Mouse (Mus musculus): ENCODE results near the gene Anapc2.

The Anapc2 gene

DNA sequence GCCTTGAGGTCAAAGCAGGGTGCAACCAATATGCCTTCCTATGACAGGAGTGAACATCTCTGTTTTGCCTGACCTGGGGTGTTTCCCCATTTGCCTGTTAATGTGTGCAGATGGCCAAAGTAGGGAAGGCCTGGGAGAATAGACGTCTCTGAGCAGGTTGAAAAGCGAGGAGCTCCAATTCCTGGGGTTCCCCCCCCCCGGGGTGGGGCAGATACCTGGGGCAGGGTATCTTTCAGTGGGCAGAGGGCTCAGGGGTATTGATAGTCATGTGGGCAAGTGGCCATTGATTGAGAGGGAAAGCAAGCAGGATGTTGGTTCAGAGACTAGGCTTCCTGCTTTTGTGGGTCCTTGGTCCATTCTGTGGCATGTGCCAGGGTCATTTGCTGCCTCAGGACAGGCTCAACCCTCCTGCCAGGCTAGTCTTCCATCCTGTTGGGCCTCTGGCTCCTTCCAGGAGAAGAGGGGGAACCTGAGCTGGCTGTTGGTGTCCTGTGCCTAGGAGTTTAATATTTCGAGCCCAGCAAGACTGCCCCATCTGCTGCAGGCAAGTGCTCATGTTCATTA lies 4.5 kb upstream of the Anapc2 start:
- DNase-seq (ENCODE audit: low spot score in 2 of 2) = no peak

DNA sequence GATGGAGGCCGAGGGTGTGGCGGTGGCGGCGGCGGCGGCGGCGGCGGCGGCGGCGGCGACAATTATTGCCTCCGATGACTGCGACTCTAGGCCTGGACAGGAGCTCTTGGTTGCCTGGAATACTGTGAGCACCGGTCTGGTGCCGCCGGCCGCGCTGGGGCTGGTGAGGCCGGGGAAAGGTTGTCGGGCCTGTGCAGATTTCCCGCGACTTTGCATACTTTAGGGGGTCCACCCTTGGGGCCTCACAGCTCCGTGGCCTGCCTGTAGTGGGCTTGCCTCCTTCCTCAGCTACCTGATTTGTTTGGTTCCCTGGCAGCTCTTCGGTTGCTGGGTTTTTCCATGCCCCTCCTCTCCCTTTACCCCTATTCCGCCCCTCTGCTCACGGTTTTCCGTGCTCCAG lies 237 bp downstream of the Anapc2 start:
- no peak for DNase-seq (ENCODE audit: low spot score in 2 of 2)

DNA sequence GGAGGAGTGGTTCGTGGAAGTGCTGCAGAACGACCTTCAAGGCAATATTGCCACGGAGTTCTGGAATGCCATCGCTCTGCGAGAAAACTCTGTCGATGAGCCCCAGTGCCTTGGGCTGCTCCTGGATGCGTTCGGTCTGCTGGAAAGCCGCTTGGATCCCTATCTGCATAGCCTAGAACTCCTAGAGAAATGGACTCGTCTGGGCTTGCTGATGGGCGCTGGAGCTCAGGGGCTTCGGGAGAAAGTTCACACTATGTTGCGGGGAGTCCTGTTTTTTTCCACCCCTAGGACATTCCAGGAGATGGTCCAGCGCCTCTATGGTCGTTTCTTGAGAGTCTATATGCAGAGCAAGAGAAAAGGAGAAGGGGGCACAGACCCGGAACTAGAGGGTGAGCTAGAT lies 732 bp downstream of the Anapc2 start:
- DNase-seq (ENCODE audit: low spot score in 2 of 2) = no peak

DNA sequence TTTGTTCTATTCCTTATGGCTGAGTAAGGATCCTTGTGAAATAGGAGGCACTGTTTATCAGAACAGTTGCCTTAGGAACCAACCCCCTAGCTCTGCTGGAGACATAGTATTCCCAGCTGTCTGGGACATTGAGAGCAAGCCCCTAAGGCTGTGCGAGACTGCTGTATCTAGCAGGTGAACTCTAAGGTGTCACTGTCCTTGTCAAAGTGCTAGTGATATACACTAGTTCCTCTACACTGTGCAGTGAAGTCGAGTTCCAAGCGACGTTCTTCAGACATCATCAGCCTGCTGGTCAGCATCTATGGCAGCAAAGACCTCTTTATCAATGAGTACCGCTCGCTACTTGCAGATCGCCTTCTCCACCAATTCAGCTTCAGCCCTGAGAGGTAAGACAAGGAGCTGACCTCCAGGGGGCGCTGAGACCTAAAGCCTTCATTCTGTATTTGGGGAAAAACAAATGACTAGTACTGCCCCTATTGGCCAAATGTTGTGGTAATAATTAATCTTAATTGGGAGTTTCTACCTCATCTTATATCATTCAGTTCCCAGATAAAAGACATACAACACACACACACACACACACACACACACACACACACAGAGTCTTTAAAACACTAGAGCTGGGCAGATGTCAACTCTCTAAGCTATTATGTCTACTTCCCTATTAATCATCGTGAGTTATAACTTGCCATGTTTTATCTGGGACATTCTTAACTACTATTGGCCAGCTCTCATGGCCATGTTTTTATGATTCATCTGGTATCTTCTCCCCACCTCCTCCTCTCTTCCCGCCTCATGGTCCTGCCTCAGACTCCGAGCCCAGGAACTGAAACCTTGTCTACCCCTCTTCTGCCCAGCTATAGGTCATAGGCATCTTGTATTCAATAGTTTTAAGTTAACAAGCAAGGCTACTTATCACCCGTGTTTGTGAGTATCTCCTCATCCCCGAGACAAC lies 6.9 kb downstream of the Anapc2 start:
- peak; percentile 79 for DNase-seq (ENCODE audit: low spot score in 2 of 2)

DNA sequence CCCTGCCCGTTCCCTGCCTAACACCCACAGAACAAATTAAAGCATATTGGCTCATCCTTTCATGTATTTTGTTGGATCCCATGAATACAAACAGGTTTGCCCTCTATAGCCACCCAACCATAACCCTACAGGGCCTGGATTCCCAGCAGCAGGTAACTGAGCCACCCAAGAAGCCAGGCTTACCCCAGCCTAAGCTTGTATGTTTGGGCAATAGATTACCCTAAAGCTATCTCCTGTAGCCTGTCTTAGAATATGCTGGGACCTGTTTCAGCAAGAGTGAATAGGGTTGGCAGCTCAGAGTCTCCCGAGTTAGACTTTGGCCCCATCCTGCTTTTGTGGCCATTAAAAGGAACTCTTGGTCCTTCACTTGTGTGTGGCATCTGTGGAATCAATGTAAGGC lies 13.3 kb downstream of the Anapc2 start:
- no peak for DNase-seq (ENCODE audit: low spot score in 2 of 2)

DNA sequence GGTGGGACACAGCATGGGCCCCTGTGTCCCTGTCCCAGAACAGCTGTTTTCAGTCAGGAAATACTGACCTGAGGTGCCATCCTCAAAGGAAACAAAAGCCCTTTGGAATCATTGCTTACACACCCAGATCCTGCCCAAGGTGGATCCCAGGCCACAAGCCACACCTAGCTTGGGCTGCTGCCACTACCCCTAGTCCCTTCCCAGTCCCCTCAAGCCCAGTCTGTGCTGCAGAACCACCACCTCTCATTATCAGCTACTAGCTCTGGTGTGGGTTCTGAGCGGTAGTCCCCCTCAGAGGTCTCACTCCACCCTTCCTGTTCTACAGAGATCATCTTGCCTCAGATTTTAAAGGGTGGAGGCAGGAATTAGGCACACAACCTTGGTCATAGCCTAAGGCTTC lies 14.0 kb downstream of the Anapc2 start:
- no peak for DNase-seq (ENCODE audit: low spot score in 2 of 2)

DNA sequence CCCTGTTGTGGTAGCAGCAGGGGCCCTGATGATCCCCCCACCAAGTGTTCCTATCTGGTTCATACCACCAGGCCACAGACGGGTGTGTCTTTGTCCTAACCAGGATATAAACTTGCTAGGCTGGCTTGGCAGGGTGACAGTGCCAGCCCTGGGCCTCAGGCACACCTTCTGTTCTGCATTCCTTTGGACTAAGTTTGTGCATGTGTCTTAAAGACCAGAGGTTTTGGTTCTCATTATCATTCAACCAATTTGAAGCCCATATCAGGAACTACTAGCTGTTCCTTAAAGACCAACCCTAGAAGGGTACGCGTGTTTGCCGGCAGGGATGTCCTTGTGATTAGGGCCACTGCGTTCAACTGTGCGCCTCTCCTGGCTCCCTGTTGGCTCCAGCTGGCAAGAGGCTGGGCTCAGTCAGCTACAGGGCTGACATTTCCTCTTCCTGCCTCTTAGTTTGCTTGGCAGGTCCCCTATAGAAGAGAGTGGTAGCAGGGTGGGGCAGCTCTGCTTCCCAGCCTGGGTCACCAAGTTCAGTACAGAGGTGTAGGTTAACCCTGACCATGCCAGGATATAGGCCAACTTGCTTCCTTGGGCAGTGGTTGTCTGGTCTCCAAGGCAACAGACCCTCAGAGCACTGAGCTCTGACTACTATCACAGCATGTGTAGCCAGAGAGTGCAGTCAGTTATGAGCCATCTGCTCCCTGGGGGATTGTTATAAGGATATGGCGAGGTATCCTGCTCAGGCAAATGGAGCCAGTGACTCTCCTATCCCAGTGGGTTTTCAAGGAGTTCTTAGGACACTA lies 14.8 kb downstream of the Anapc2 start:
- DNase-seq (ENCODE audit: low spot score in 2 of 2) = peak; percentile 67 to 76

DNA sequence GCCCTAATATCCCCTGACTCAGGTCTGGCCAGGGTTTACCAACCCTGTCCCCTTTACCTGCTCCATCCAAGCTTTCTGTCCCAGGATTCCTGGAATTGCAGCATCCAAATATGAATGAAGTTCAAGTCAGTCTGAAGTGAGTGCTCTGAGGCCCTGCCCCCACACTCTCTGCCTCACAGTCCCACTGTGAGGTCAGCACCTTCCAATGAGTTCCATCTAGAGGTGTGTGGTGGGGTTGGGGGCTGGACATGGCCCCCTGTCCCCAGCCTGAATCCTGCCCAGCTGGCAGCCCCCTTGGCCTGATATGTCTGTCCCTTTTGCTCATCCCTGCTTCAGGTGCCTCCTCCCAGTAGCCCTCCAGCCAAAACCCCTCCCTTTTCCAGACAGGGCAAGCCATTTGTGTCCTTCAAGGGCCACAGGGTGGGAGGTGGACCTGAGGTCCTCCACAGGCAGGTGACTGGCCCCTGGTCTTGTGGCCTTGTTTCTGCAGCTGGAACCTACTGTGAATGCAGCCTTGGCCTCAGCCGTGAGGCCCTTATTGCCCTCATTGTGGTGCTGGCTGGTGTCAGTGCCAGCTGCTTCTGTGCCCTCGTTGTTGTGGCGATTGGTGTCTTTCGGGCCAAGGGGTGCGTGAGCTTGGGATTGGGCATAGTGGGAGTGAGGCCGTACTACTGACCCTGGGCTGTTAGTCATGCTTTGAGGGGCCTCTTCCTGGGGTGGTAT lies 15.8 kb downstream of the Anapc2 start, which contains the start of gene Tmem210:
Tmem210 (plus strand) TSS at position 219 of the 723 bp plus-strand sequence.
- no peak for DNase-seq (ENCODE audit: low spot score in 2 of 2)

DNA sequence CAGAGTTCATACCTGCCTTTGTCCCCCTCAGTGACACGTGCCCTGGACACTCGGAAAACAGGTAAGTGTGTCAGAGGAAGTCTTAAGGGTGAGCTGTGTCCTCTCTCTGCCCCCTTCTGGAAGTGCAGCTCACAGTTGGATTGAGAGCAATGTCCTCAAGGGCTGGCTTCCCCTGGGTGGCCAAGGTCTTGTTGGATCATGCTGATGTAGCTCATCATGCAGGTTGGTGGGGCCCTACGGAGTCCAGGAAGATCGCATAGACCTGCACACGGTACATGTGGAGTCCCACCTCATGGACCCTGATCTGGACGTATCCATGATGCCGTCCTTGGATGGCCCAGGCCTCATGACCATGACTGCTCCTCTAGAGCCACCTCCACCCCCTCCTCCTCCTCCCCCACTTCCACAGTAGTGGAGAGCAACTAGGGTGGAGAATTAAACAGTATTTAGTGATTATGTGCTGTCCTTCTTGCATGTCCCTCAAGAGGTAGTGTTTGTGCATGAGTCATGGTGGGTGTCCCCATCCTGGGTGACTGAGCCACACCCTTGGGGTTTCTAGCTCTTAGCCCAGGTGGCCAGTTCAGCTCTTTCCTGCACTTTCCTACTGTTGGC lies 16.6 kb downstream of the Anapc2 start:
- no peak for DNase-seq (ENCODE audit: low spot score in 2 of 2)

DNA sequence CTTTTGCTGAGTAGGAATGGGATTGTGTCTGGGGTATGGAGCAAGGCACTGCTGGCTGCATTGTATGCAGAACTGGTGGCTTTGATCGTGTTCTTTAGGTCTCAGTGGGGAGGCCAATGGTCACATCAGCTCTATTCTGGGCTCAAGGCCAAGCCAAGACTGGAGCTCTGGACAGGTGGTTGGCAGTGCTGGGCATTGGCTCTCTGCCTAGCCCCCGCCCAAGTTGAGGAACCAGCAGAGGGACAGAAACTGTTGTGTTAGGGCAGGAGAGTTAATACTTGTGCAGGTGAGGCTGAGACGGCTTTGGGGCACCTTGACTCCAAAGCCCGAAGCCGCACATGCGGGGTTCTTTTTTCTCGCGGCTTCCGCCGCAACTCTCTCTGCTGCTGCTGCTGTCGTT lies 17.4 kb downstream of the Anapc2 start, which contains the start of gene Lrrc26:
Lrrc26 (plus strand) TSS at position 265 of the 400 bp plus-strand sequence.
- DNase-seq (ENCODE audit: low spot score in 2 of 2) = peak; percentile 47 to 51

DNA sequence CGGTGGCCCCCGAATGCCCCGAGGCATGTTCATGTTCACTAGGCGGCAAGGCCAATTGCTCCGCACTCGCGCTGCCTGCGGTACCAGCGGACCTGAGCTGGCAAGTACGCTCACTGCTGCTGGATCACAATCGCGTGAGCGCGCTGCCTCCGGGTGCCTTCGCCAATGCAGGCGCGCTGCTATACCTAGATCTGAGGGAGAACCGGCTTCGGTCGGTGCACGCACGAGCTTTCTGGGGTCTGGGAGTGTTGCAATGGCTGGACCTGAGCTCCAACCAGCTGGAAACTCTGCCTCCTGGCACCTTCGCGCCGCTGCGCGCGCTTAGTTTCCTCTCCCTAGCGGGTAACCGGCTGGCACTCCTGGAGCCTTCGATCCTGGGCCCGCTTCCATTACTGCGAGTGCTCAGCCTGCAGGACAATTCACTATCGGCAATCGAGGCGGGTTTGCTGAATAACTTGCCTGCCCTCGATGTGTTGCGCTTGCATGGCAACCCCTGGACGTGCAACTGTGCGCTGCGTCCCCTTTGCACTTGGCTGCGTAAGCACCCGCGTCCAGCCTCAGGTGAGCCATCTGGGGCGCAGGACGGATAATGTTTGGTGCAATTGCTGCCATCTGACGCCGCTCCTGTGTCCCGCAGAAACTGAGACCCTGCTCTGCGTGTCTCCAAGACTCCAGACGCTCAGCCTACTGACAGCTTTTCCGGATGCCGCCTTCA lies 18.0 kb downstream of the Anapc2 start:
- peak in 1 of 2 experiments; percentile 22 for DNase-seq (ENCODE audit: low spot score in 2 of 2)

DNA sequence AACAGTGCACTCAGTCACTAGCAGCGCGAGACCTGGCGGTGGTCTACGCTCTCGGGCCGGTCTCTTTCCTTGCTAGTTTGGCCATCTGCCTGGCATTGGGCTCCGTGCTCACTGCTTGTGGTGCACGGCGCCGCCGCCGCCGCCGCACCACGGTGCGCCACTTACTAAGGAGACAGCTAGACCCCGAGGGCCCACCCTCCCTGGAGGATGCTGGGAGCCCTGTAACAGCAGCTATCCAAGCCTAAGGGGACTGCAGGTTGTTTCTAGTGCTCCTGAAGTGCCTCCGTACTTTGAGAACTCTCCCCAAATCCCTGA lies 18.5 kb downstream of the Anapc2 start:
- no peak for DNase-seq (ENCODE audit: low spot score in 2 of 2)

DNA sequence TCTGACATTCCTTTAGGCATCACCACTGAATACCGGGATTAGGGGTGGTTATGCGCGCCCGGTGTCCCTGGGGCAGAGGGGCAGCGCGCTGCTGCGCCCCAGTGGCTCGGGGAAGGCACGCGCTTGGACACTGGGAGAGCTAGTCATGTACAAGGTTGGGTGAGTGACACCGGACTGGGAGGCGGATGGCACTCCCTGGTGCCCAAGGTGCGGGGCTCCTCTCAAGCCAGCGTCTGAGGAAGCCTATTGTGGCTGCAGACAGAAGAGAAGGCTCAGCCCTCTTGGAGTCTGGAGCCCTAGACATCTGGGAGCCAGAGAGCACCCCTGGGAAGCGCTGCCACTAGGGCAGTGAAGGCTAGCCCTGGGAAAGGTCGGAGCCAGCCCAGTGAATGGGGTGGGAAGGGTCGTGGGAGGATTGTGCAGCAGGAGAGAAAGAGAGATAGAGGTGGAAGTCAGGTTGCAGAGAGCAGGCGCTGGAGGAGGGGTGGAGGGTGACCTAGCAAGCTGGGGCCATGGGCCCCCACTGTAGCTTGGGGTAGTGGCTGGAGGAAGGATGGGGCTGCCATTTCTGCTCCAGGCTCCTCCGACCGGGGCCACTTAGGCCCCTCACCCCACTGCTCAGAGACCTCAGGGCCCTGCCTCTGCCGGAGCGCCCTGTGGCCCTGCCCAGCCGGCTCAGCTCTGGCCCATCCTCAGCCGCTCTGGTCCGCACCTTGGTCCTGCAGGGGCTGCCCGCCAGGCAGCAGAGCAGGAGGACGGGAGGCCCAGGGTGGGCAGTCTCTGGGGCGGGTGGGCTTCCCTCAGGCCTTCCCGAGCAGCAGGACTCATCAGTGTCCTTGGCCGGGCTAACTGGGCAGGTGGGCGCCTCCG lies 19.1 kb downstream of the Anapc2 start:
- DNase-seq (ENCODE audit: low spot score in 2 of 2) = peak in 1 of 2 experiments; percentile 21

DNA sequence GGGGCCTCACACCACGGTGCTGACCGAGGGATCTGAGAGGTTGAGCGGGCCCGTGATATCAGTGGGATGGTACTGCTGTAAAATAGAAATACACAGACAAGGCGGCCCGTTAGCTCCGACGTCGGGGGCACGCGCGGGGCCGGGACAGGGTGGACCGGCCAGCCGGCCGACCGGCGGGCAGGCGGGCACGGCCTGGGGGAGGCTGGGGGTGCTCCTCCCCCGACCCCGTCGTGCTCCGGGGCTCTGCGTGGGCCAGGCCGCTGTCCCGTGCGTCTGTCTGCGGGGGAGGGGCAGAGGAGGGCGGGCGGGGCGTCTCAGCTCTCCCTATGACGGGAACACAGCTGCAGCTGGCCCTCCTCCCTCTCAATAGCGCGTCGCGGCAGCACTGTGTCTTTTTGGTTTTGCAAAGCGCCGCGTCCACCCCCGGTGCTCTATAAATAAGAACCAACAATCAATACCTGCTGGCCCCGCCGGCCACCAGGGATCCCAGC lies 19.8 kb downstream of the Anapc2 start:
- no peak for DNase-seq (ENCODE audit: low spot score in 2 of 2)

DNA sequence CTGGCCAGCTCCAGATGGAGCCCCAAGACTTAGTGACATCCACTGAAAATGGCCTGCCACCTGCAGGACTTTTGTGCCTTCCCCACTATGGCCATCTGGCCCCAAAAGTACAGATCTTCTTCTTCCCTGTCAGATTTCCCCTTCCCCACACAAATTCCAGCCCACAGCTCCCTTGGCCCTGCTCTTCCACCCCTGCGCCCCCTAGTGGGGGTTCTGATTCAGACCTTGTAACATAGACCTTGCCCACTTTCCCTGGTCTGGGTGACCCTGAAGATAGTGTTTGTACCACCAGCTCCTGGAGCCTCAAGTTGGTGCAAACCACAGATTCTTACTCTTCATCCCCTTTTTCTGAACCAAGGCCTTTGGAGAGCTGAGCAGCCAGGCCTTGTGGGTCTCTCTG lies 20.6 kb downstream of the Anapc2 start:
- peak; percentile 64 to 69 for DNase-seq (ENCODE audit: low spot score in 2 of 2)

DNA sequence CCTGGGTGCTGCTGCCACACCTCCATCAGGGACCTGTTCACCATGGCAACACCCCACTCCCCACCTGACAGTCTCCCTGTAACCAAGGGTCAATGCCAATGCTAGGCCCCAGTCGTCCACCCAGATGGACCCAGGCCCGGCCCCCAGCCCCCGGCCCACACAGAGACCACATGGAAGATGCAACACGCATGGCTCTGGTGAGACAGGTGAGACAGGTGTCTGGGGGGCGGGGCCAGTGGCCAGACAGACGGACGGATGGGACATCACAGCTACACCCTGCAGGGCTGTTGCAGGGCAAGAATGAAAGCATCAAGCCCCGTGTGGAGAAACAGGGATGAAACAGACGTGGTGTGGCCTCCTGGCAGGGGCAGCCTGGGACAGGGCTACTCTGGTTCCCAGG lies 21.4 kb downstream of the Anapc2 start:
- no peak for DNase-seq (ENCODE audit: low spot score in 2 of 2)

DNA sequence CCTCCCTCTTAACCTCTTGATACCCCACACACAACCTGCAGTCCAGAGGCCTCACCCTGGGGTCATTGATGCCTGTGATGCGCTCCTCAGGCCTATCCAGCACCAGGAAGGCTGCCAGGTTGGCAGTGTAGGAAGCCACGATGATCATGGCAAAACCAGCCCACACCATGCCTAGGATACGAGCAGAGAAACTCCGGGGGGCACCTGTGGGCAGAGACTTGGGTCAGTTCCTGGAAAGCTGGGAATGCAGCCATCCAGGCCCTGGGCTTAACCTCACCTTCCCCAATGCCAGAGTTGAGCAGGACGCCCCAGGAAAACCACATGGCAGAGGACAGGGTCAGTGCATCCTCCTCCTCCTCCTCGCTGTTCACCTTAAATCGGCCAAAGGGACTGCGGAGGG lies 24.8 kb downstream of the Anapc2 start:
- no peak for DNase-seq (ENCODE audit: low spot score in 2 of 2)

DNA sequence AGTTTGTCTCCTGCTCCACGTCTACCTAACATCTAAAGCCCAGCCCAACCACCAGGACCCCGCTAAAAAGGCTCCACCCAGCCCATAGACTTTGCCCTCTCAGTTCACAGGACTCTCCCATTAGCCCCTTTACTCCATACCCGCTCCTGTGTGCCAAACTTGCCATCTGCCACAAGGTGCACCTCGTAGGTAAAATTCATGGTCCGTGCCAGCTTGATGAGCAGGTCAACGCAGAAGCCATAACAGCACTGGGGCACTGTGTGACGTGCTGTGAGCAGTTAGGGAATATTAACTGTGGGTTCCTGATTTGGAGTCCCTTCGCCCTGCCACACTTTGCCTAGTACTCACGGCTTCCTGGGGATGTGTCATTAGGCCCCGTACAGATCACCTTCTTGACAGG lies 25.8 kb downstream of the Anapc2 start:
- DNase-seq (ENCODE audit: low spot score in 2 of 2) = no peak

DNA sequence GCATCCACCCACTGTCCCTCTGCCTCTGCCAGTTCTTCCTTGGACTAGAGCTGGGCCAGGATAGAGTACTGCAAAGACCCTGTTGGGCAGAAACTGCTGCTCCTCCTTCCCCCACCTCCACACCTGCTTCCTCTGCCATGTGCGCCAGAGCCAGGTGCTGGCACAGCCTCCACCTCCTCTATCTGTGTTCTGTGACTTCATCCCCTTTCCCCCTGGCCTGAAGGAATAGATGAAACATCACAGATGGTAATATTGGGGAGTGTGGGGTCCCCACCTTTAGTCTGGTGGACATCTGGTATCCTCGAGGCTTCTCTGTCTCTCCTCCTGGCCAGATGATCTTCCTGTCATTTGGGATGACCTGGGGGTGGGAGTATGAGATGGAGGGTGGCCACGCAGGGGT lies 31.2 kb downstream of the Anapc2 start:
- DNase-seq (ENCODE audit: low spot score in 2 of 2) = no peak
